Mouse (Mus musculus): ENCODE measurements around the gene Bicd2. TPM values are rescaled to one million over a fixed set of nuclear protein-coding genes. Genes with fewer than 3 reads are reported as not detected.
A peak's percentile ranks its signal among the peaks of the same experiment; 100 is the strongest.

Bicd2 gene
- polyA plus RNA-seq, 1 experiment from 2014 or later, result 32.1 TPM

- H3K4me3 ChIP-seq (ENCODE audit: low read length), result no peak overlapping the region
- peaks cover 8% of the 10 kb centered on the region for H3K4me1 ChIP-seq (replicated peaks; ENCODE audit: control insufficient read depth, insufficient read depth, low read length)
- 85% methylated on average over 1 of the region's 1 CpGs for WGBS
- peaks cover under 1% of the 10 kb centered on the region; the same call in 1 of the 2 replicates for H3K36me3 ChIP-seq (ENCODE audit: control insufficient read depth, insufficient read depth, low read length)
- no peak for ATAC-seq (ENCODE audit: low read depth)
- H3K4me2 ChIP-seq (ENCODE audit: low read depth, low read length), result no peak overlapping the region
- no peak overlapping the region for H3K9ac ChIP-seq (ENCODE audit: low read length)
- H3K9me3 ChIP-seq (ENCODE audit: control insufficient read depth, low read length), result no peaks in the 10 kb centered on the region
- no peak overlapping the region; the same call in 1 of the 2 replicates for H3K27ac ChIP-seq (ENCODE audit: low read length)
- H3K27me3 ChIP-seq (ENCODE audit: control insufficient read depth, insufficient read depth, low read depth, low read length), result no peaks in the 10 kb centered on the region
These were observed 86.8 kb downstream of the Bicd2 start for GRCm38 (mm10) chr13:49428042-49428675.

GRCm38 (mm10) chr13:49430529-49430928, 89.1 kb downstream of the Bicd2 start:
- no peaks in the 10 kb centered on the region for H3K9me3 ChIP-seq (ENCODE audit: control insufficient read depth, low read length)
- no peak overlapping the region for H3K4me3 ChIP-seq (ENCODE audit: low read length)
- peaks cover 7% of the 10 kb centered on the region for H3K36me3 ChIP-seq (ENCODE audit: control insufficient read depth, insufficient read depth, low read length)
- no peaks in the 10 kb centered on the region for H3K27me3 ChIP-seq (ENCODE audit: control insufficient read depth, insufficient read depth, low read depth, low read length)
- WGBS, result 32% methylated on average over 4 of the region's 4 CpGs
- H3K4me2 ChIP-seq (ENCODE audit: low read depth, low read length), result no peak overlapping the region
- H3K27ac ChIP-seq (ENCODE audit: low read length), result no peak overlapping the region
- peaks cover 6% of the 10 kb centered on the region for H3K4me1 ChIP-seq (replicated peaks; ENCODE audit: control insufficient read depth, insufficient read depth, low read length)
- no peak overlapping the region for H3K9ac ChIP-seq (ENCODE audit: low read length)
- no peak for ATAC-seq (ENCODE audit: low read depth)

GRCm38 (mm10) chr13:49433268-49434029, 92.1 kb downstream of the Bicd2 start:
- H3K36me3 ChIP-seq (ENCODE audit: control insufficient read depth, insufficient read depth, low read length), result peaks cover 8% of the 10 kb centered on the region
- no peaks in the 10 kb centered on the region for H3K9me3 ChIP-seq (ENCODE audit: control insufficient read depth, low read length)
- no peak overlapping the region for H3K4me3 ChIP-seq (ENCODE audit: low read length)
- no peak overlapping the region for H3K9ac ChIP-seq (ENCODE audit: low read length)
- peaks cover 6% of the 10 kb centered on the region for H3K4me1 ChIP-seq (replicated peaks; ENCODE audit: control insufficient read depth, insufficient read depth, low read length)
- H3K27me3 ChIP-seq (ENCODE audit: control insufficient read depth, insufficient read depth, low read depth, low read length), result no peaks in the 10 kb centered on the region
- WGBS, result 79% methylated on average over 2 of the region's 2 CpGs
- H3K4me2 ChIP-seq (ENCODE audit: low read depth, low read length), result no peak overlapping the region
- no peak overlapping the region for H3K27ac ChIP-seq (ENCODE audit: low read length)
- ATAC-seq (ENCODE audit: low read depth), result no peak

- WGBS, result 68% methylated on average over 1 of the region's 1 CpGs
- ATAC-seq (ENCODE audit: low read depth), result no peak
- no peaks in the 10 kb centered on the region for H3K9me3 ChIP-seq (ENCODE audit: control insufficient read depth, low read length)
- H3K4me3 ChIP-seq (ENCODE audit: low read length), result no peak overlapping the region
- no peak overlapping the region for H3K9ac ChIP-seq (ENCODE audit: low read length)
- H3K27ac ChIP-seq (ENCODE audit: low read length), result no peak overlapping the region
- H3K4me1 ChIP-seq (replicated peaks; ENCODE audit: control insufficient read depth, insufficient read depth, low read length), result peaks cover 3% of the 10 kb centered on the region
- no peaks in the 10 kb centered on the region for H3K27me3 ChIP-seq (ENCODE audit: control insufficient read depth, insufficient read depth, low read depth, low read length)
- peaks cover 12% of the 10 kb centered on the region for H3K36me3 ChIP-seq (ENCODE audit: control insufficient read depth, insufficient read depth, low read length)
- H3K4me2 ChIP-seq (ENCODE audit: low read depth, low read length), result no peak overlapping the region
These were observed 94.4 kb downstream of the Bicd2 start for GRCm38 (mm10) chr13:49435745-49436144.

- 66% methylated on average over 4 of the region's 4 CpGs for WGBS
- Histone ChIP-seq H3K9me3 (ENCODE audit: control insufficient read depth, low read length) (no peaks in the 10 kb centered on the region), H3K4me2 (ENCODE audit: low read depth, low read length) (no peak overlapping the region), H3K9ac (ENCODE audit: low read length) (no peak overlapping the region), H3K4me1 (replicated peaks; ENCODE audit: control insufficient read depth, insufficient read depth, low read length) (peaks cover 3% of the 10 kb centered on the region), H3K36me3 (ENCODE audit: control insufficient read depth, insufficient read depth, low read length) (peaks cover 12% of the 10 kb centered on the region), H3K27me3 (ENCODE audit: control insufficient read depth, insufficient read depth, low read depth, low read length) (no peaks in the 10 kb centered on the region), H3K27ac (ENCODE audit: low read length) (no peak overlapping the region), H3K4me3 (ENCODE audit: low read length) (no peak overlapping the region)
- peak; percentile 56 for ATAC-seq (ENCODE audit: low read depth)
These were observed 94.8 kb downstream of the Bicd2 start for GRCm38 (mm10) chr13:49436170-49436569.

Other genes with a start within 250 kb of the Bicd2 start
- 0.85 and 0.98 TPM in 2 replicates for gene Wnk2, start 193.6 kb upstream of the Bicd2 start, polyA plus RNA-seq (2015; fragmentation: Nextera tagmentation; extraction: Ambion mirVana)
- gene Ninj1, start 154.1 kb upstream of the Bicd2 start, polyA plus RNA-seq (2015; fragmentation: Nextera tagmentation; extraction: Ambion mirVana), result 46.8 and 47.5 TPM in 2 replicates
- 48.7 and 57.1 TPM in 2 replicates for gene Card19, start 125.5 kb upstream of the Bicd2 start, polyA plus RNA-seq (2015; fragmentation: Nextera tagmentation; extraction: Ambion mirVana)
- 1.6 and 2.2 TPM in 2 replicates for gene Susd3, start 92.9 kb upstream of the Bicd2 start, polyA plus RNA-seq (2015; fragmentation: Nextera tagmentation; extraction: Ambion mirVana)
- gene Fgd3, start 21.3 kb upstream of the Bicd2 start, polyA plus RNA-seq (2015; fragmentation: Nextera tagmentation; extraction: Ambion mirVana), result 0.26 and 0.33 TPM in 2 replicates
- 15.7 and 16.2 TPM in 2 replicates for gene Ippk, start 79.7 kb downstream of the Bicd2 start, polyA plus RNA-seq (2015; fragmentation: Nextera tagmentation; extraction: Ambion mirVana)
- gene Tes3-ps, start 151.7 kb downstream of the Bicd2 start, polyA plus RNA-seq (2015; fragmentation: Nextera tagmentation; extraction: Ambion mirVana), result 1.2 and 1.9 TPM in 2 replicates
- 1.9 and 2.3 TPM in 2 replicates for gene Ecm2, start 163.2 kb downstream of the Bicd2 start, polyA plus RNA-seq (2015; fragmentation: Nextera tagmentation; extraction: Ambion mirVana)
- 49.3 and 51.7 TPM in 2 replicates for gene Aspn, start 202.9 kb downstream of the Bicd2 start, polyA plus RNA-seq (2015; fragmentation: Nextera tagmentation; extraction: Ambion mirVana)
- 1.8 and 2.0 TPM in 2 replicates for gene Omd, start 240.9 kb downstream of the Bicd2 start, polyA plus RNA-seq (2015; fragmentation: Nextera tagmentation; extraction: Ambion mirVana)

Measured in lung, embryonic 16.5 days (tissue).